Mouse (Mus musculus) ovary, postnatal 10 days (tissue): ENCODE data around the gene Slc38a1.

Experiments used
- DNase-seq: peaks from one replicate; pipeline ENCODE4 v3.0.0; 2022; ENCODE audit warnings: low spot score

Slc38a1 gene

GRCm38 (mm10) chr15:96607422-96607821 lies 35.3 kb downstream of the Slc38a1 start:
- DNase-seq: no peak

- DNase-seq: no peak
Measured at GRCm38 (mm10) chr15:96604282-96604681, 38.4 kb downstream of the Slc38a1 start.

- no peak for DNase-seq
Measured at GRCm38 (mm10) chr15:96602043-96602442, 40.7 kb downstream of the Slc38a1 start.

GRCm38 (mm10) chr15:96599852-96600781 lies 42.6 kb downstream of the Slc38a1 start:
- no peak for DNase-seq

GRCm38 (mm10) chr15:96598888-96599578 lies 43.7 kb downstream of the Slc38a1 start:
- DNase-seq: no peak

GRCm38 (mm10) chr15:96597116-96597515 lies 45.6 kb downstream of the Slc38a1 start:
- no peak for DNase-seq

GRCm38 (mm10) chr15:96594316-96594715 lies 48.4 kb downstream of the Slc38a1 start:
- no peak for DNase-seq

- no peak for DNase-seq
Measured at GRCm38 (mm10) chr15:96593866-96594265, 48.8 kb downstream of the Slc38a1 start.

GRCm38 (mm10) chr15:96593457-96593856 lies 49.3 kb downstream of the Slc38a1 start:
- no peak for DNase-seq

- no peak for DNase-seq
Measured at GRCm38 (mm10) chr15:96592976-96593375, 49.7 kb downstream of the Slc38a1 start.

- no peak for DNase-seq
Measured at GRCm38 (mm10) chr15:96591876-96592417, 50.8 kb downstream of the Slc38a1 start.

- DNase-seq: no peak
Measured at GRCm38 (mm10) chr15:96588996-96589657, 53.6 kb downstream of the Slc38a1 start.

- no peak for DNase-seq
Measured at GRCm38 (mm10) chr15:96587998-96588397, 54.7 kb downstream of the Slc38a1 start.

- no peak for DNase-seq
Measured at GRCm38 (mm10) chr15:96583371-96584008, 59.2 kb downstream of the Slc38a1 start.

- no peak for DNase-seq
Measured at GRCm38 (mm10) chr15:96576998-96577397, 65.7 kb downstream of the Slc38a1 start.

- DNase-seq: no peak
Measured at GRCm38 (mm10) chr15:96568983-96569363, 73.7 kb downstream of the Slc38a1 start.

- DNase-seq: no peak
Measured at GRCm38 (mm10) chr15:96568271-96568982, 74.3 kb downstream of the Slc38a1 start.

- no peak for DNase-seq
Measured at GRCm38 (mm10) chr15:96566850-96567271, 75.9 kb downstream of the Slc38a1 start.

GRCm38 (mm10) chr15:96563852-96564251 lies 78.9 kb downstream of the Slc38a1 start:
- DNase-seq: no peak

GRCm38 (mm10) chr15:96562521-96562920 lies 80.2 kb downstream of the Slc38a1 start:
- no peak for DNase-seq
